21 mouse cellular contexts compared by ENCODE assay signal in genomic region chr7:81024651-81025050, GRCm38 (mm10). TPM values are rescaled to one million over a fixed set of nuclear protein-coding genes. Genes with fewer than 3 reads are reported as not detected.
A peak's percentile ranks its signal among the peaks of the same experiment; 100 is the strongest.
DNase-seq lines count a peak whose midpoint lies in the region; ATAC-seq and TF ChIP-seq lines count a peak whose summit lies in the region.
"Had no signal": no experiment of that assay in that cellular context is flagged by ENCODE, and none has a peak within 500 bp of the region (broad histone marks: within the 10 kb centered on the region; RNA-seq: fewer than 3 reads in every experiment).

No protein-coding gene starts in this region.

- H3K4me3 ChIP-seq in G1E (ENCODE audit: low read depth, low read length) = 0 out of 2 replicates have a peak overlapping the region, but pooled peaks have one; percentile 4
- no peak overlapping the region for H3K4me3 ChIP-seq in cerebellum, adult 2 months (replicated peaks; ENCODE audit: insufficient read depth, low read depth, low read length)
- H3K4me3 ChIP-seq in forebrain, embryonic 12.5 days (replicated peaks) = no peak overlapping the region
- H3K4me3 ChIP-seq: embryonic facial prominence, embryonic 12.5 days; erythroblast, embryonic 14.5 days; forebrain, embryonic 13.5 days; gastrocnemius, adult 2 months; heart, embryonic 15.5 days; hindbrain, embryonic 13.5 days; liver, embryonic 15.5 days; neural tube, embryonic 13.5 days had no signal

- H3K4me2 ChIP-seq in forebrain, embryonic 12.5 days = no peak overlapping the region
- H3K4me2 ChIP-seq: embryonic facial prominence, embryonic 12.5 days; forebrain, embryonic 13.5 days; heart, embryonic 15.5 days; hindbrain, embryonic 13.5 days; liver, embryonic 15.5 days; neural tube, embryonic 13.5 days had no signal

- 14% methylated on average over 9 of the region's 9 CpGs for WGBS in cerebellum, adult 2 months
- 97% methylated on average over 9 of the region's 9 CpGs for whole genome bisulfite sequencing in forebrain, embryonic 12.5 days

- H3K9ac ChIP-seq in forebrain, embryonic 12.5 days = no peak overlapping the region
- H3K9ac ChIP-seq: embryonic facial prominence, embryonic 12.5 days; forebrain, embryonic 13.5 days; heart, embryonic 15.5 days; hindbrain, embryonic 13.5 days; liver, embryonic 15.5 days; neural tube, embryonic 13.5 days had no signal

- H3K27ac ChIP-seq in cerebellum, adult 2 months (ENCODE audit: insufficient read depth, low read length) = no peak overlapping the region
- H3K27ac ChIP-seq in forebrain, embryonic 12.5 days = no peak overlapping the region
- H3K27ac ChIP-seq: embryonic facial prominence, embryonic 12.5 days; forebrain, embryonic 13.5 days; gastrocnemius, adult 2 months; heart, embryonic 15.5 days; hindbrain, embryonic 13.5 days; liver, embryonic 15.5 days; neural tube, embryonic 13.5 days had no signal

- H3K9me3 ChIP-seq in G1E (replicated peaks) = no peaks in the 10 kb centered on the region
- H3K9me3 ChIP-seq in forebrain, embryonic 12.5 days = no peaks in the 10 kb centered on the region
- H3K9me3 ChIP-seq: embryonic facial prominence, embryonic 12.5 days; forebrain, embryonic 13.5 days; heart, embryonic 15.5 days; hindbrain, embryonic 13.5 days; liver, embryonic 15.5 days; neural tube, embryonic 13.5 days had no signal

- H3K27me3 ChIP-seq in G1E (ENCODE audit: insufficient read depth, low read length) = no peaks in the 10 kb centered on the region
- no peaks in the 10 kb centered on the region for H3K27me3 ChIP-seq in cerebellum, adult 2 months (ENCODE audit: control insufficient read depth, insufficient read depth, low read length)
- no peaks in the 10 kb centered on the region for H3K27me3 ChIP-seq in forebrain, embryonic 12.5 days
- H3K27me3 ChIP-seq: embryonic facial prominence, embryonic 12.5 days; forebrain, embryonic 13.5 days; heart, embryonic 15.5 days; hindbrain, embryonic 13.5 days; liver, embryonic 15.5 days; neural tube, embryonic 13.5 days had no signal

- peaks cover 95% of the 10 kb centered on the region for H3K36me3 ChIP-seq in G1E (replicated peaks)
- peaks cover 47% of the 10 kb centered on the region for H3K36me3 ChIP-seq in forebrain, embryonic 12.5 days (replicated peaks)

- TF ChIP-seq CTCF in G1E (IDR thresholded peaks at IDR 0.05; ENCODE audit: low read depth, low read length) = no peak
- TF ChIP-seq CTCF in cerebellum, adult 2 months (IDR thresholded peaks at IDR 0.05; ENCODE audit: borderline replicate concordance, insufficient read depth, low read depth, low read length) = no peak

- H3K4me1 ChIP-seq in G1E (ENCODE audit: insufficient read depth, low read depth, low read length) = peaks cover 38% of the 10 kb centered on the region
- peaks cover 15% of the 10 kb centered on the region for H3K4me1 ChIP-seq in cerebellum, adult 2 months (ENCODE audit: control insufficient read depth, insufficient read depth, low read length)
- no peaks in the 10 kb centered on the region for H3K4me1 ChIP-seq in forebrain, embryonic 12.5 days
- H3K4me1 ChIP-seq: embryonic facial prominence, embryonic 12.5 days; forebrain, embryonic 13.5 days; heart, embryonic 15.5 days; hindbrain, embryonic 13.5 days; neural tube, embryonic 13.5 days had no signal

- TF ChIP-seq POLR2A in cerebellum, adult 2 months (IDR thresholded peaks at IDR 0.05; ENCODE audit: borderline replicate concordance, insufficient read depth, low read length) = no peak

- DNase-seq in ES-CJ7 (ENCODE audit: low read depth, low spot score) (peak; percentile 52), G1E (ENCODE audit: low spot score) (no peak)
- peak; percentile 66 to 72 for DNase-seq in cerebellum, adult 2 months
- peak; percentile 66 to 71 for DNase-seq in cerebellum, postnatal 25 days
- DNase-seq in embryo, embryonic 10 days (ENCODE audit: low spot score) = no peak
- DNase-seq in urinary bladder, postnatal 36 days (ENCODE audit: low spot score in 2 of 2) = no peak
- DNase-seq: gastrocnemius, adult 2 months; heart, postnatal 36 days; kidney, adult 8-10 months; layer of hippocampus, postnatal 36 days; lung, postnatal 4 days; right cerebral cortex, postnatal 25 days had no signal

- no peak for ATAC-seq in G1E (ENCODE audit: extremely low read depth, insufficient number of reproducible peaks, low FRiP score, poor library complexity, severe bottlenecking)
- no peak for ATAC-seq in forebrain, embryonic 12.5 days (ENCODE audit: low FRiP score)
- ATAC-seq: forebrain, embryonic 13.5 days; inflammation-experienced regulatory T-cells, adult 6 months had no signal

RNA-seq across cellular contexts. Expression of gene Zfp592, which starts 31.2 kb away (rescaled TPM):
- total RNA-seq in G1E (2014; fragmentation: Nextera tagmentation) = 72.4 and 79.7 TPM in 2 replicates
- 25.6 and 30.3 TPM in 2 replicates for total RNA-seq in G1E (2017)
- polyA plus RNA-seq in G1E (2012) = 60.5 and 70.4 TPM in 2 replicates
- 17.3 and 19.9 TPM in 2 replicates for polyA plus RNA-seq in cerebellum, adult 2 months (2012; rRNA removed)
- polyA plus RNA-seq in forebrain, embryonic 12.5 days (2016; fragmentation: Nextera tagmentation; extraction: Ambion mirVana) = 12.1 and 14.3 TPM in 2 replicates

RNA-seq across cellular contexts. Expression of gene Alpk3, which starts 32.7 kb away (rescaled TPM):
- total RNA-seq in G1E (2014; fragmentation: Nextera tagmentation) (13.8 and 16.6 TPM in 2 replicates), G1E (2017) (3.1 and 3.9 TPM in 2 replicates)
- 5.7 and 7.7 TPM in 2 replicates for polyA plus RNA-seq in G1E (2012)
- polyA plus RNA-seq in cerebellum, adult 2 months (2012; rRNA removed) = 0.15 and 0.17 TPM in 2 replicates
- 0.08 TPM in 2 replicates for polyA plus RNA-seq in forebrain, embryonic 12.5 days (2016; fragmentation: Nextera tagmentation; extraction: Ambion mirVana)
- polyA plus RNA-seq: forebrain, embryonic 13.5 days had no signal

Comparison
In these comparisons a context has a peak if more than half of its experiments do, and no peak if none do; other contexts are left out.
1. DNase-seq: peak in ES-CJ7 (single experiment), cerebellum, adult 2 months (2 of 2) and cerebellum, postnatal 25 days (2 of 2); none in G1E (single experiment), embryo, embryonic 10 days (single experiment) and urinary bladder, postnatal 36 days (0 of 2).